Mouse (Mus musculus): ENCODE results near the gene Mex3d.
"Not testable (repeated sequence)": the region's sequence is repeated elsewhere in the genome, so short reads cannot be mapped to it uniquely, and the experiment has no call there.

Gene Mex3d

GRCm38 (mm10) chr10:80356737-80357136 lies 30.7 kb downstream of the Mex3d start:
- in situ Hi-C loops (cut with MboI, MseI): no loop called here

- in situ Hi-C loops (cut with MboI, MseI): no loop called here
Observed at GRCm38 (mm10) chr10:80356001-80356682, 31.3 kb downstream of the Mex3d start, which contains the start of gene Plk5. Plk5 (plus strand) TSS chr10:80356459.

DNA sequence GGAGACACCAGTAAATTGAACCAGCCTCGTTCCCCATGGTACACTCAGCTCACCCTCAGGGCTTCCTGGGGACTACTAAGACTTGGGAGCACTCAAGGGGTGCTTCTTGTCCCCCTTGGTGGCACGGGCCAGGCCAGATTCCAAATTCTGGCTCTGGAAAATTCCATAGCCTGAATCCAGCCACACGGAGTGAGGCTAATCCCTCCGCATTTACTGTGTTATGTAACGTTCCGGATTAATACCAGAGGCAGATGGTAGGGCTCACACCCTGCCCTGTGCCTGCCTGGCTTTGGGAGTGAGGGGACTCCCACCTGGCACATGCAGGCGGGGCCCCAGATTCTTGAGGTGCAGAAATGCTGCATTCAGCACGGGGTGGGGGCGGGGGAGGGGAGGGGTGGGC lies 32.0 kb downstream of the Mex3d start:
- in situ Hi-C loops (cut with MboI, MseI): no loop called here

GRCm38 (mm10) chr10:80352727-80353126 lies 34.7 kb downstream of the Mex3d start:
- in situ Hi-C loops (cut with MboI, MseI): no loop called here

- in situ Hi-C loops (cut with MboI, MseI): no loop called here
Observed at GRCm38 (mm10) chr10:80351896-80352295, 35.6 kb downstream of the Mex3d start.

DNA sequence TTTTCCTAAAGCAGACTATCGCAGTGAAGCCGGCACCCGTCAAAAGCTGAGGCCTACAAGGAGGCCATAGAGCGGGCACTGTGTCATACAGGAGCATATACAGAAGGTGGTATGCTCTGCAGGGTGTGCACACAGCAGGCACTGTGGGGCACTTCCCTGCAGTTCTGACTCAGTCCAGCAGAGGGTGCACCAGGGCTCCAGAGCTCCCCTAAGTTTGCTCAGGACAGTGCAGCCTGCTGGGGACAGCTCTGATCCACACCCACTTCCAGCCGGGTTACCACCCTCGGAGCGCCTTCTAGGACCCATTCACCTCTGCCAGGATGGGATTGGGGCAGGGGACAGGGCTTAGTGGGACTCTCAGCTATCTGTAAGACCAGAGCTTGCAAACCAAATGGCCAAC lies 37.2 kb downstream of the Mex3d start:
- in situ Hi-C loops (cut with MboI, MseI): no loop called here

- in situ Hi-C loops (cut with MboI, MseI): no loop called here
Observed at GRCm38 (mm10) chr10:80348981-80349380, 38.5 kb downstream of the Mex3d start.

- in situ Hi-C loops (cut with MboI, MseI): no loop called here
Observed at GRCm38 (mm10) chr10:80348244-80348781, 39.1 kb downstream of the Mex3d start, which contains the start of gene Adamtsl5. Adamtsl5 (minus strand) TSS chr10:80348412.

GRCm38 (mm10) chr10:80347514-80347967 lies 39.9 kb downstream of the Mex3d start:
- in situ Hi-C loops (cut with MboI, MseI): no loop called here

GRCm38 (mm10) chr10:80345929-80346328 lies 41.5 kb downstream of the Mex3d start:
- in situ Hi-C loops (cut with MboI, MseI): not testable (repeated sequence)

GRCm38 (mm10) chr10:80345122-80345521 lies 42.3 kb downstream of the Mex3d start:
- in situ Hi-C loops (cut with MboI, MseI): no loop called here

GRCm38 (mm10) chr10:80344131-80344661 lies 43.3 kb downstream of the Mex3d start:
- in situ Hi-C loops (cut with MboI, MseI): no loop called here

- in situ Hi-C loops (cut with MboI, MseI): no loop called here
Observed at GRCm38 (mm10) chr10:80343425-80343895, 44.0 kb downstream of the Mex3d start.

DNA sequence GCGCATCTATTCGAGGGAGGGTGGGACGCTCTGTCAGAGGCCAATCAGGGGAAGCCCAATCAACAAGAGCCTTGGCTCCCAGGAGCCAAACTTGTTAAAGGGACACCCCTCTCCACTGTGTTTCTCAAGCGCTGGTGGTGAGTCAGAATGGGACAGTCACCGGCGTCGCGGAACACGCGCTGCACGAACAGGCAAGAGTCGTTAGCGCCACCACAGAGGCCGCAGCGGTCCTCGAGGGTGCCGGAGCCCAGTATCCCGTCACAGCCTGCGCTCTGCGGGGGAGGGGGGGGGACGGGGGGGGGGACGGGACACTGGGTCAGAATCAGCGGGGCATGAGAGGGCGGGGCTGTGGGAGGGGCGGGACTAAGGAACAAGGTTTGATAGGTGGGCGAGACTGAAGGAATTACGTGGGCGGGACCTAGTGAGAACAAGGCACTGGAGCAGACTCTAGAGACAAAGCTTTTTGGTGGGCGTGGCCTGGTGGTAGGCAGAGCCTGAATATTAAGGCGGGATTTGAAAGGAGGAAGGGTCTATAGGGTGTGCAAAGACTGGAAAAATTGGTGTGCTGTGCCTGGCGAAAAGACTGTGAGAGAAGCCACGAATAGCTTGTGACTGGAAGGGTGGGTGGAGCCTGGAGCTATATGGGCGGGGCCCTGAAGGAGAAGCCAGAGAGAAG lies 44.6 kb downstream of the Mex3d start:
- in situ Hi-C loops (cut with MboI, MseI): no loop called here

GRCm38 (mm10) chr10:80342305-80342748 lies 45.1 kb downstream of the Mex3d start:
- in situ Hi-C loops (cut with MboI, MseI): no loop called here

DNA sequence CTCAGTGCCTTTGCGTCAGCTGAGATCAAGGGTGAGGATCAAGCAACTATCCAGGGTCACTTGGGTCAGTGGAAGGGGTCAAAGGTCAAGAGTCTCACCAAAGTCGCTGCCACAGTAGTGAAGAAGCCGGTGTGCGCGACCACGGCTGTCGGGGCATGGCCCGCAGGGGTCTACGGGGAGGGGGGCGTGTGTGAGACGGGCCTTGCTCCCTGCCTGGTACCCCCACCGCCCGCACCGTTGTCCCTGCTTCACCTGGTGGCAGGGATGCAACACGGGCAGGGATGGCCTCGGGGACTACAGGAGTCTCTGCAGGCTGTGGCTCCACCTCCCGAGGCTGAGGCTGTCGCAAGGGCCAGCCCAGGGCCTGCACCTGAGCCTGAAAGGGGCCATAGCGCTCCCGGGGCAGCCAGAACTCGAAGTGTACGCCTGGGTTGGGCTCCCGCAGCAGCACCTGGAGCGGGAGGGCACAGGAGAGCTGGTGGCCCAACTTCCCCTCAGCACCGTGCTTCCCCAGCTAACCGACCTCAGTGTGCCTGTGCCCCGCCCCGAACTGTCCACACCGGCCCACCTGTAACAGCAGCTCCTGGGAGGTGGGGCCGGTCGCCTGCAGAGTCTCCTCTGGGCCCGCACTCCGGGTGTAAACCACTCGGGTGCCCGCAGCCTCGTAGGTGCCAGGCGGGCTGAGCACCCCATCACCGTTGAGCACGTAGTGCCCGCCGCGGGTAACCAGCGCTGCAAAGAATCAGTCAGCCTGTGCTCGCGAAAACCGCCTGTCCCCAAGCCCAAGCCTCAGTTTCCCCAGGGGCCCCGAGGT lies 45.8 kb downstream of the Mex3d start:
- in situ Hi-C loops (cut with MboI, MseI): no loop called here

- in situ Hi-C loops (cut with MboI, MseI): no loop called here
Observed at GRCm38 (mm10) chr10:80341026-80341425, 46.4 kb downstream of the Mex3d start.

GRCm38 (mm10) chr10:80339941-80340750 lies 47.3 kb downstream of the Mex3d start:
- in situ Hi-C loops (cut with MboI, MseI): no loop called here

DNA sequence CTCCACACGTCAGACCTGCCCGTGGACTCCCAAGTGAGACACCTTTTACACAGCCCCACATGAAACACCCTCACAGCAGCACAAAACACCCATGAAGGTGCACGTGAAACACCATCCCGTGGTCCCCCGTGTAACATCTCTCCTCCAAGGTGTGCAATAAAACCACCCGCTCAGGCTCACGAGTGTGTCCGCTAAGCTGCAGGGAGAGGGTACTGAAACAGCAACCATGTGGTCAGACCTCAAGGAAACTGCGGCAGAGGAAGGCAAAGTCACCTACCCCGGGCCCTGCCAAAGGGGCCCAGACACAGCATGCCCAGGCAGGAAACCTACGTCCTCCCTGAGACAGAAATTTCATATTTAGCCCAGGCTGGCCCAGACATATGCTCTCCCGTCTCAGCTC lies 51.2 kb downstream of the Mex3d start:
- in situ Hi-C loops (cut with MboI, MseI): no loop called here

DNA sequence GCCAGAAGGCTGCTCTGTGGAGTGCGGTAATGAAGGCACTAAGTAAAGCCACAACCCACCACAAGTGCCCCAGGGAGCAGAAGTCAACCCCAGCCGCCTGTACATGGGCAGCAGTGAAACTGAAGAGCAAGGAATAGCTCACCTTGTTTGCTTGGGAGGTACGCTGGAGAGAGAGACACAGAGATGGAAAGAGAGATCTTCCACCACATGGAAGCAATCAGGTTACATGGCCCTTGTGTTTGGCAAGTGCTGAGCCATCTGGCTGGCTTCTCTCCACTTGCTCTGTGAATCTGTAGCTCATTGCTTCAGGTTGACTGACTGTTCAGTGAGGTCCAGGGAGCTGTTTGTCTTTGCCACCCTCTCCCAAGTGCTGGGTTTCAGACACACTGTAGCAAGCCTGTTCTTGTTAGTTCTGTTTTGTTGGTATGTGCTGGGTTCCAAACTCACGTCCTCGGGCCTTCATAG lies 54.9 kb downstream of the Mex3d start:
- in situ Hi-C loops (cut with MboI, MseI): no loop called here

All from T-helper 1 cell (primary cell).